Mouse (Mus musculus) C2C12 (cell line): Measurements from ENCODE around the gene Ankle2.
A peak's percentile ranks its signal among the peaks of the same experiment; 100 is the strongest.

Source experiments
- CEBPB ChIP-seq: IDR thresholded peaks from one replicate; pipeline ENCODE4 v1.6.1; 2011; ENCODE audit warnings: low read depth, mild to moderate bottlenecking, control low read depth, moderate library complexity
- CTCF ChIP-seq: IDR thresholded peaks from one replicate; pipeline ENCODE4 v1.5.1; 2011; ENCODE audit not compliant: control insufficient read depth, insufficient read depth, insufficient read length
- FOSL1 ChIP-seq: IDR thresholded peaks from one replicate; pipeline ENCODE4 v1.8.0; 2011; ENCODE audit warnings: mild to moderate bottlenecking, low read length; ENCODE audit not compliant: poor library complexity, insufficient read depth, severe bottlenecking
- MAX ChIP-seq: IDR thresholded peaks from one replicate; pipeline ENCODE4 v1.6.1; 2011; ENCODE audit warnings: mild to moderate bottlenecking, control low read depth
- MYOD1 ChIP-seq: IDR thresholded peaks from one replicate; pipeline ENCODE4 v1.6.1; 2011; ENCODE audit warnings: low read depth; ENCODE audit not compliant: control insufficient read depth, insufficient read length
- MYOG ChIP-seq: IDR thresholded peaks from one replicate; pipeline ENCODE4 v1.6.1; 2011; ENCODE audit not compliant: control insufficient read depth, insufficient read length; ENCODE audit errors: extremely low read depth
- USF1 ChIP-seq: IDR thresholded peaks from one replicate; pipeline ENCODE4 v1.6.1; 2011; ENCODE audit warnings: low read depth, mild to moderate bottlenecking, control low read depth, moderate library complexity

- TF ChIP-seq MAX, result no peak
- TF ChIP-seq CTCF, result peak; percentile 27
- TF ChIP-seq USF1, result no peak
- TF ChIP-seq MYOG, result no peak
- TF ChIP-seq CEBPB, result no peak
- TF ChIP-seq FOSL1, result no peak
- TF ChIP-seq MYOD1, result no peak
These were observed 53.7 kb downstream of the Ankle2 start for GRCm38 (mm10) chr5:110284536-110284935.
